Mouse (Mus musculus): ENCODE data around the gene Tfpi. TPM values are rescaled to one million over a fixed set of nuclear protein-coding genes. Genes with fewer than 3 reads are reported as not detected.

The Tfpi gene
- total RNA-seq (2012; rRNA removed) (not detected in 2 replicates), total RNA-seq (2014; rRNA removed) (0.38 and 0.46 TPM in 2 replicates), polyA plus RNA-seq (2012; ENCODE audit: insufficient read length, low read depth) (0.17 TPM in 1 of 2 replicates, not detected in the other)

- Histone ChIP-seq H3K36me3 (replicated peaks in 1 of 2; ENCODE audit: control insufficient read depth in 1 of 2, insufficient read depth in 1 of 2, low read length in 1 of 2) (no peaks in the 10 kb centered on the region), H3K79me2 (replicated peaks; ENCODE audit: control insufficient read depth, extremely low read depth, insufficient read depth, poor library complexity, severe bottlenecking) (no peaks in the 10 kb centered on the region), H3K4me2 (ENCODE audit: insufficient read depth, low read depth, poor library complexity, severe bottlenecking) (no peak within 1 kb of the TSS), H3K9me3 (replicated peaks; ENCODE audit: low read length) (no peaks in the 10 kb centered on the region), H3K4me3 (replicated peaks in 1 of 3; ENCODE audit: low read depth in 2 of 3, low read length in 2 of 3, poor library complexity in 1 of 3) (no peak within 1 kb of the TSS), H3K27ac (ENCODE audit: insufficient read depth, low read depth) (no peak within 1 kb of the TSS), H3K9ac (ENCODE audit: insufficient read depth, low read depth) (no peak within 1 kb of the TSS), H3K4me1 (ENCODE audit: control insufficient read depth in 1 of 2, insufficient read depth in 2 of 2) (peaks cover 0 to 6% of the 10 kb centered on the region in 2 experiments; a peak in 2 of 4 replicates), H3K27me3 (replicated peaks) (no peaks in the 10 kb centered on the region)
- dilution Hi-C loops (cut with MboI; ENCODE audit: extremely low pct_ligation_motif_present, extremely low pct_unique_long_range_greater_than_20kb, low sequenced_read_pairs), result no loop called here
- in situ Hi-C loops (cut with MboI; ENCODE audit: low pct_ligation_motif_present, low pct_unique_long_range_greater_than_20kb, low sequenced_read_pairs), result no loop called here
- DNase-seq (ENCODE audit: extremely low read depth), result no peak
- TF ChIP-seq POLR2AphosphoS2 (IDR thresholded peaks at IDR 0.05; ENCODE audit: low read depth, low read length) (no peak), MAX (IDR thresholded peaks at IDR 0.05; ENCODE audit: low read length) (no peak), MXI1 (IDR thresholded peaks at IDR 0.05; ENCODE audit: low read depth, low read length) (no peak), UBTF (IDR thresholded peaks at IDR 0.05; ENCODE audit: low read depth, low read length) (no peak), ZC3H11A (IDR thresholded peaks at IDR 0.05; ENCODE audit: low read depth, low read length) (no peak), TBP (conservative IDR thresholded peaks at IDR 0.05; ENCODE audit: low read depth, low read length) (no peak), NRF1 (IDR thresholded peaks at IDR 0.05; ENCODE audit: low read depth, low read length) (no peak), PAX5 (IDR thresholded peaks at IDR 0.05; ENCODE audit: low read length) (no peak), POLR2A (IDR thresholded peaks at IDR 0.05; ENCODE audit: low read depth, low read length) (no peak), RCOR1 (conservative IDR thresholded peaks at IDR 0.05; ENCODE audit: low read depth, low read length) (no peak), EP300 (IDR thresholded peaks at IDR 0.05; ENCODE audit: low read length) (no peak), SMC3 (IDR thresholded peaks at IDR 0.05; ENCODE audit: low read depth, low read length) (no peak), USF1 (IDR thresholded peaks at IDR 0.05; ENCODE audit: low read depth, low read length) (no peak), MAFK (IDR thresholded peaks at IDR 0.05; ENCODE audit: insufficient replicate concordance, low read length) (no peak), IRF4 (IDR thresholded peaks at IDR 0.05; ENCODE audit: low read depth, low read length) (no peak), MAZ (IDR thresholded peaks at IDR 0.05; ENCODE audit: low read depth, low read length) (no peak), RAD21 (IDR thresholded peaks at IDR 0.05; ENCODE audit: low read depth, low read length) (no peak), ZKSCAN1 (IDR thresholded peaks at IDR 0.05; ENCODE audit: borderline replicate concordance, low read depth, low read length) (no peak), ZMIZ1 (IDR thresholded peaks at IDR 0.05; ENCODE audit: low read depth, low read length) (no peak), JUND (conservative IDR thresholded peaks at IDR 0.05; ENCODE audit: low read depth, low read length) (no peak)
Observed at GRCm38 (mm10) chr2:84476577-84476976, at the start of gene Tfpi. Tfpi (minus strand) TSS chr2:84476775.

- H3K4me2 ChIP-seq (ENCODE audit: insufficient read depth, low read depth, poor library complexity, severe bottlenecking), result no peak overlapping the region
- peaks cover 2 to 5% of the 10 kb centered on the region in 2 experiments; a peak in 1 of 4 replicates for H3K4me1 ChIP-seq (ENCODE audit: control insufficient read depth in 1 of 2, insufficient read depth in 2 of 2)
- no peak for TF ChIP-seq USF2 (conservative IDR thresholded peaks at IDR 0.05; ENCODE audit: low read depth, low read length)
- no peak for TF ChIP-seq E2F4 (IDR thresholded peaks at IDR 0.05; ENCODE audit: insufficient replicate concordance, low read depth, low read length)
- no peak for TF ChIP-seq NELFE (IDR thresholded peaks at IDR 0.05; ENCODE audit: low read depth, low read length)
- no peak for TF ChIP-seq TCF12 (IDR thresholded peaks at IDR 0.05; ENCODE audit: low read depth, low read length)
- TF ChIP-seq TBP (conservative IDR thresholded peaks at IDR 0.05; ENCODE audit: low read depth, low read length), result no peak
- TF ChIP-seq JUN (IDR thresholded peaks at IDR 0.05; ENCODE audit: insufficient read depth, low read depth, low read length), result no peak
- no peak for TF ChIP-seq IRF4 (IDR thresholded peaks at IDR 0.05; ENCODE audit: low read depth, low read length)
- no peak for TF ChIP-seq ETS1 (conservative IDR thresholded peaks at IDR 0.05; ENCODE audit: low read depth, low read length)
- no peak for TF ChIP-seq MAFK (IDR thresholded peaks at IDR 0.05; ENCODE audit: insufficient replicate concordance, low read length)
- no peak for TF ChIP-seq ELF1 (IDR thresholded peaks at IDR 0.05; ENCODE audit: low read depth, low read length)
- no peak for TF ChIP-seq MYC (IDR thresholded peaks at IDR 0.05; ENCODE audit: low read depth, low read length)
- no peak for TF ChIP-seq CTCF (conservative IDR thresholded peaks at IDR 0.05 in 1 of 2, IDR thresholded peaks at IDR 0.05 in 1 of 2; ENCODE audit: low read depth in 2 of 2, low read length in 2 of 2)
- no peak for TF ChIP-seq CHD2 (IDR thresholded peaks at IDR 0.05; ENCODE audit: low read length)
- TF ChIP-seq EP300 (IDR thresholded peaks at IDR 0.05; ENCODE audit: low read length), result no peak
- no peaks in the 10 kb centered on the region for H3K79me2 ChIP-seq (replicated peaks; ENCODE audit: control insufficient read depth, extremely low read depth, insufficient read depth, poor library complexity, severe bottlenecking)
- H3K9me3 ChIP-seq (replicated peaks; ENCODE audit: low read length), result no peaks in the 10 kb centered on the region
- no peak for DNase-seq (ENCODE audit: extremely low read depth)
- dilution Hi-C loops (cut with MboI; ENCODE audit: extremely low pct_ligation_motif_present, extremely low pct_unique_long_range_greater_than_20kb, low sequenced_read_pairs) (no loop called here), in situ Hi-C loops (cut with MboI; ENCODE audit: low pct_ligation_motif_present, low pct_unique_long_range_greater_than_20kb, low sequenced_read_pairs) (no loop called here)
- H3K27me3 ChIP-seq (replicated peaks), result no peaks in the 10 kb centered on the region
- no peak overlapping the region for H3K4me3 ChIP-seq (replicated peaks in 1 of 3; ENCODE audit: low read depth in 2 of 3, low read length in 2 of 3, poor library complexity in 1 of 3)
- H3K9ac ChIP-seq (ENCODE audit: insufficient read depth, low read depth), result no peak overlapping the region
- H3K36me3 ChIP-seq (replicated peaks in 1 of 2; ENCODE audit: control insufficient read depth in 1 of 2, insufficient read depth in 1 of 2, low read length in 1 of 2), result no peaks in the 10 kb centered on the region
- H3K27ac ChIP-seq (ENCODE audit: insufficient read depth, low read depth), result no peak overlapping the region
Observed at GRCm38 (mm10) chr2:84526221-84526620, 49.6 kb upstream of the Tfpi start.

Measured in CH12.LX (cell line).